Mouse (Mus musculus) c-Kit-negative CD71-positive TER-119-positive erythroid progenitor cells, embryonic 14.5 days (primary cell): ENCODE measurements around the gene R3hdm4.
"Not testable (repeated sequence)": the region's sequence is repeated elsewhere in the genome, so short reads cannot be mapped to it uniquely, and the experiment has no call there.

Source experiments
- DNase-seq: peaks from one replicate; pipeline ENCODE4 v3.0.0-alpha.2; 2013; ENCODE audit warnings: low read depth, low spot score

The R3hdm4 gene

DNA sequence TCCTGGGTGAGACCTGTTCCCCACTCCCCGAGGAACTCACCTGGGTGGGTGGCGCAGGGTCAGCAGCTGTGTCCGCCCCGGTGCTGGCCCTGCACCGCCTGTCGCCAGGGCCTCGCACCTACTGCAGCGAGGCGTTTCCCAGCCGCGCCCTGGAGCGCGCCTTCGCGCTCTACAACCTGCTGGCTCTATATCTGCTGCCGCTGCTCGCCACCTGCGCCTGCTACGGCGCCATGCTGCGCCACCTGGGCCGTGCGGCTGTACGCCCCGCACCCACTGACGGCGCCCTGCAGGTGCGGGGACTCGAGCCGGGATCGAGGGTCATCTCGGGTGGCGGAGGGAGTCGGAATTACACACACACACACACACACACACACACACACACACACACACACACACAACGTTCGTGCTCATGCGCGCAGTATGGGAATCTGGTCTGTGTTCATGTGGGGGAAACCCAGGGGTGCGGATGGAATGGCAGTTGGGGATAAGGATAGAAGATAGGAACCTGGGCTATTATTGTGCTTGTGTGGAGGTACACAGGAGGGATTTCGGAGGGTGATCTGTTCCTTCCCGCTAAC lies at the start of gene R3hdm4:
Gene R3hdm4 (minus strand): TSS at position 251 of the 578 bp plus-strand sequence.
- DNase-seq, result no peak

DNA sequence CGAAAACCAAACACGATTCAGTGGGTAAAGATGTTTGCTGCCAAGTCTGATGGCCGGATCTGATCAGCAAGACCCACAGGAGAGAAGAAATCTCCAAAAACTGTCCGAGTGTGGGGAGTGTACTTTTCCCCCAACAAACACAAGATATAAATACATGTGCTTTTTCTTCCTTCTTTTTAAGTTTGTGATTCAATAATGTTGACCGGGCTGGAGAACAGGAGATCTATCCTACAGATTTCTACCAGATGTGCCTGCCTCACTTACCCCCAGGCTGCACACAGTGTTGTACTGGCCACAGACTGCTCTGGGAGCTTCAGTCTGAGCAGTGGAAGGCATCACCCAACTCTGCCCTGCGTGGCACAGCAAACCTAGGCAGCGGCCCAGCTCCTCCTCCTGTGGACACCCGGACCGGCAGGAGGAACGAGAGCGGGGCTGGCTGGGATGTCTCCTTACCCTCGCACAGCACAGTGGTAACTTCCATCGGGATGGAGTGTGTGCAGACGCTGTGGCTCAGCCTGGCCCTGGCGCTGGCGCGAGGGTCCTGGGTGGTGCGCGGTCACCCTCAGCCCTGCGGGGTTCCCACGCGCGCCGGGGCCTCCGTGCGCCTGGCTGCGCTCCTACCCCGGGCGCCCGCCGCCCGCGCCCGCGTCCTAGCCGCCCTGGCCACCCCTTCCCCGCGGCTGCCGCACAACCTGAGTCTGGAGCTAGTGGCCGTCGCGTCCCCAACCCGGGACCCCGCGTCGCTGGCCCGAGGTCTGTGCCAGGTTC lies 49.6 kb upstream of the R3hdm4 start, which contains the start of gene Grin3b:
Gene Grin3b (plus strand): TSS at position 301 of the 768 bp plus-strand sequence.
- DNase-seq, result no peak

DNA sequence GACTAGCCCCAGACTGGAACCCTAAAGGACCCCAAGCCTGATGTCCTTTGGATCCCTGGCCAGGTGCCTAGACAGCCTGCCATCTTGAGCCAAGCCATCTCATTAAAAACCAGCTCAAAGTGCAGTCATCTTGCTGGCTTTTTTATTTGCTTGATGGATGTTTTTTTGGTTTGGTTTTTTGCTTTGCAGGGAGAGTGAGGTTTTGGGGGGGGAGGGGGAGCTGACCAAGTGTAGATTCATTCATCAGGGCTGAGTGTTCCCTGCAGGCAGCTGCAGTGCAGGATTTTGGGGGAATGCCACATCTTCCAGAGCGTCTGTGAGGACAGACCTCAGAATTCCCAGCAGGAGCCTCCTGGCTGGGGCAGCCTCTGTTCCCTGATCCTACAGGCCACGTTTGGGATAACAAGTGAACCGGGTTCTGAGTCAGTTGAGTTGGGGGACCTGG lies 48.1 kb upstream of the R3hdm4 start:
- no peak for DNase-seq

DNA sequence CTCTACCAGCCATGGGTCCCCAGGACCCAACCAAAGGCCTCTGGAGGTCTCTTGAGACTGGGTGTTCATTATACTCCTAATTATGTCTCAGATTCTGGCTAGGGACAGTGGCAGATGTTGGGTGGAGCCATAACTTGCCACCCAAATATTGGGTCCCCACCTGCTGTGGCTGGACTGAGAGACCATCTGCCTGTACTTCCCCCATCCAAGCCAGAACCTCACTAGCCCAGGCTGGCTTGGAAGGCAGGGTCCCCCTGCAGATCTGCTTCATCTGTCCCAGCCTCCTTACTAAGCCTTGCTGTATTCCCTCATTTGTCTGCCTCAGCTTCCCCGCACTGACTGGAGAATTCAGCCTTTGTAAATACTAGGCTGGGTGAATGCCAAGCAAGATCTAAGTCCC lies 47.2 kb upstream of the R3hdm4 start:
- no peak for DNase-seq

DNA sequence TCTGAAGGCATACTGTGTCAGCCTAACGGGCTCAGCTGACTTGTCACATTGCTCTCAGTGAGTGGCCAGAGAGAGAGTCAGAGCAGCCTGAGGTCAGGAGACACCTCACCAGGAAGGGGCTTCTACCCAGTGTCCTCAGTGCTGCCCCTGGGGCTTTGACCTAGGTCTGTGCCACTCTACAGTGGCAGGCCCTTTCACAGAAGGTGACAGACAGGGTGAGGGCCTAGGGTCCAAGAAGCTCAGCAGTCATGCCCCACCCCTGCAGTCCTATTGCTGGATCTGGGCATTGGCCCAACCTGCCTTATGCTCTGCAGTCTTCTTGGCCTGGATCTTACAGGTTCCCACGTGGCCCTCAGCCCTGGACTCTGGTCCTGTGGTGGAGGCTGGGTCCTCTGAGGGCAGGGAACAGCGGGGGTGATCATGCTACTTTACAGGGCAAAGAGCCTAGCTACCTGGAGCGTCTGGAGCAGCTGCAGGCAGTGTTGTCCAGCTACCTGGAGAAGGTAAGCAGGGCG lies 45.9 kb upstream of the R3hdm4 start:
- DNase-seq, result no peak

DNA sequence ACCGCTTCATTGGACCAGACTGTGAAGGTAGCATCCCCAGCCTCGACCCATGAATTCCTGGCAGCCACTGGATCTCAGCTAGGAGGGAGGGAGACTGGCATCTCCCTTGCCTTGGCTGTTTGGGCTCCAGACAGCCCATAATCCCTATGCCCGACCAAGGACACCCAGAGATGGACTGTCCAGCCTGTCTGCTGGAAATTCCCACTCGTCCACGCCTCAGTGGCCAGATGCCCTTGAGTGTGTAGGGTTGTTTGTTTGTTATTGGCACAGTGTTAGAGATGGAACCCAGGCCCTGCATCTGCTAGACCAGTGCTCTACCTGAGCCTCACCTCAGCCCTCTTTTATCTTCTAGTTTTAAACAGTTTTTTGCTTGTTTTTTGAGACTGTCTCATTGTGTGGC lies 44.3 kb upstream of the R3hdm4 start:
- DNase-seq, result no peak

DNA sequence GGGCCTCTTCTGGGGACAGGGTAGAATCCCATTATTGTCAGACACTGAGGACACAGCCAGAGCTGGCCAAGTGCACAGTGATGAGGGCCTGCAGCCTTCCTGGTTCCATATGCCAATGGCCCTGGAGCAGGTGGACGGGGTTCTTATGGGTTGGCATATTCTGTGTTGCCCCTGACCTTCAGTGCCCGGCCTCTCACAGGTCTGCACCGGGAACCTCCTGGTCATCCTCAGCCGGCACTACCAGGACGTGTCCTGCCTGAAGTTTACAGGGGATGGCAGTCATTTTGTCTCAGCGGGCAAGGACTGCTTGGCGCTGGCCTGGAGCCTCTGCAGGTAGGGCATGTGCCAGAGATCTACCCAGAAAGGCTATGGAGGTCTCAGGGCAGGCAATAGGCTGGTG lies 43.7 kb upstream of the R3hdm4 start:
- DNase-seq, result no peak

DNA sequence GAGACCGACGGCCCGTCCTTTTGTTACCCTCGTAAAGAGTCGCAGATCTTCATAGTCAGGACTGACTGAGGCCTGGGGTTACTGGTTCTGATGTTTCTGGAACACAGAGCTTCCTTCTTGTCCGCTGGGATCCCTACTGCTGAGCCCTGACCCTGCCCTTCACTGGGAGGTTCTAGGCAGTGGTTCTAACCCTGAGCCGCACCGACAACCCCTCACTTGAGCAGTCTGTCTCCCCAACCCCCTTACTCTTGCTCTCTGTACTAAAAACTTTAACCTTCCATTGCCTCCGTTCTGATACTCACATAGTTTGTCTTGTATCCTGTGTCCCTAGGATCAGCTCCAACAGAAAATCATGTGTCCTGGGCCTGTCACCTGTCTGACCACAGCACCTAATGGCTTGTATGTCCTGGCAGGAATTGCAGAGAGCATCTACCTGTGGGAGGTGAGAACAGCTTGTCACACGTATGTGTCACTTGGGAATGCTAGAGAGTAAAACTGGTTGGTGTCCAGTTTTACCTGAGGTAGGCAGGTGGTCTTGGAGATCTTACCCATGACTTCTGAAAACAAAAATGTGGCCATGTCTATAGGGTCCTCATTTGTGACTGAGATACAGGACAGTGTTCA lies 39.8 kb upstream of the R3hdm4 start:
- DNase-seq, result no peak

DNA sequence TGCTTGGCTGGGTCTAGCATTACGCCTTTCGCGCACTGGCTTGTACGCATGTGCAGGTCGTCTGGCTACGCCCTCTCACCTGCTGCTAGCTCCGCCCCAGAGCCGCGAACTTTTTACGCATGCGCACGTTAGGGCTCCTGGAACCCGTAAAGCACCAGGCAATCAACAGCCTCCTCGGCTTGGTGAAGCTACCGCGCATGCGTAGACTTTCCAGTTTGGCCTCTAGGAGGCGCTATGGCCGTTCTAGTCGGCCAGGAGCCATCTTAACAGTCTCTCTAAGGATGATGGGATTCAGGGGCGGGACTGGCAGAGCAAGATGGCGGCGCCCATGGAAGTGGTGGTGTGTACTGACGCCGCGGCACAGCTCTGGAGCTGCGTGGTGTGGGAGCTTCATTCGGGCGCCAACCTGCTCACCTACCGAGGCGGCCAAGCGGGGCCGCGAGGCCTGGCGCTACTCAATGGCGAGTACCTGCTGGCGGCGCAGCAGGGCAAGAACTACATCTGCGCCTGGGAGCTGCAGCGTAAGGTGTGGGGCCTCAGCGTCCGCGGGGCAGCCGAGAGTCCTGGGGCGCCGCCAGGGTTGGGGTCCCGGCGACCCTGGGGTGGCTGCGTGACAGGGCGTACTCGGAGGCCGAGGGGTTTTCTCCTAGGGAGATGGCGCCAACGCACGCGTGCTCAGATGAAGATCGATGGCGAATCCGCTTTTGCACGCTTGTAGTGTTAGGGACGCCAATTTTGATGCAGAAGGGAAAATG lies 39.0 kb upstream of the R3hdm4 start, which contains the start of gene Wdr18:
Gene Wdr18 (plus strand): TSS at position 306 of the 755 bp plus-strand sequence.
- peak; percentile 100 for DNase-seq

DNA sequence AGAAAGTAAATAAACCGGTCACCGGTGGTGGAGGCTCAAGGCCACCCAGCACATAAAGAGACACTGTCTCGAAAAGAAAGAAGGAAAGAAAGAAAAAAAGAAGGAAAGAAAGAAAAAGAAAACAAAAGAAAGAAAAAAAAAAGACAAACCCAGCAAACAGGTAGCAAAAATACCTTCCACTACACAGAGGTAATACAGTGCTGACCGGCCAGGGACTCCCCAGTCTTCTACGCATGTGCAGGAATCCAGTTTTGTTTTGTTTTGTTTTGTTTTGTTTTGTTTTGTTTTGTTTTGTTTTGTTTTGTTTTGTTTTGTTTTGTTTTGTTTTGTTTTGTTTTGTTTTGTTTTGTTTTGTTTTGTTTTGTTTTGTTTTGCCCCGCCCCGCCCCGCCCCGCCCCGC lies 38.4 kb upstream of the R3hdm4 start:
- not testable (repeated sequence) for DNase-seq

DNA sequence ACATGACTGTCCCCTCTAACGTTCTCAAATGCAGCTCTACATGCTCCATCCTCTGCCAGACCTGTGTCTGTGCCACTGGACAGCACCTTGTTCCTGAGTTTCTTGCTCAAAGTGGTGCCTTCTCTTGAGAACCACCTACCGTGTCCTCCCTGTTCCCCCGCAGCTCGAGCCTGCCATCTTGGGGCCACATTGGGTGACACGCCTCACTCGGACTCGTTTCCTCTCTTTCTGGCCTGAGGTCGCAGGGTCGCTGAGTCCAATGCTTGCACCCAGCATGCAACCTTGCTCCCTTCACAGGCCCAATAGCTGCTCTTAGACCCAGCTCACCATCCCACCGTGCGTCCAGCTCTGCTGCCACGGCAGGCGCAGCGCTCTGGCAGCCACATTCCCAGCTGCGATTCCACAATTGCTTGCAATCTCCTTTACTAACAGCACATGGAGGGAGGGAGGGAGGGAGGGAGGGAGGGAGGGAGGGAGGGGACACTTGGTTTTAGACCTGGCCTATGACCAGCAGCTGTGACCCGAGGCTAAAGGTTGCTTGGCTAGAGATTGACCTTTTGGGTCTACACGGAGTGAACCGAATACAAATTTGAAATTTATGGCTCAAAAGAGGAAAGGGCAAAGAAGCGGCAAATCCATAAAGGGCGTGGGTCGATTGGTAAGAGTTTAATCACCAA lies 37.3 kb upstream of the R3hdm4 start:
- no peak for DNase-seq

DNA sequence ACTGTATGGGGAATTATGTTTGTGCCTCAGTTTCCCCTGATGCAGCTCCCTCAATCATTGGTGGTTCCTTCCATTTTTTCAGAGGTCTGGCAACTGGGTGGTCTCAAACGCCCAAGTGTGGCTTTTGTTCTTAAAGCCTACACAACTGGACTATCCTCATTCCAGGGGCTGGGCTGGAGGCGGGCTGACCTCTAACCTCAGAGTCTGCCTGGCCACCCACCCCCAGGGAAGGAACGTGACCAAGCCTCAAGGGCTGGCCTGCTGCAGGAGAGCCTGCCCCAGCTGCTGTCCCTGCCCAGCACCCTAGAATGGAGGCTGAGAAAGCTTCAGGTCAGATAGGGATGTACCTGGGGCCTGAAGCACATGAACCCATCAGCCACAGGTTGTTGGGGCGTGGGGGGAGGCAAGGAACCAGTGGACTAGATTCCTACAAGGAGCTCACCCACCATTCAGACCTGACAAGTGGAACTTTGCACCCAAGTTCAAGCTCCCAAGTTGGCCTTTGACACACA lies 35.7 kb upstream of the R3hdm4 start:
- DNase-seq, result no peak

DNA sequence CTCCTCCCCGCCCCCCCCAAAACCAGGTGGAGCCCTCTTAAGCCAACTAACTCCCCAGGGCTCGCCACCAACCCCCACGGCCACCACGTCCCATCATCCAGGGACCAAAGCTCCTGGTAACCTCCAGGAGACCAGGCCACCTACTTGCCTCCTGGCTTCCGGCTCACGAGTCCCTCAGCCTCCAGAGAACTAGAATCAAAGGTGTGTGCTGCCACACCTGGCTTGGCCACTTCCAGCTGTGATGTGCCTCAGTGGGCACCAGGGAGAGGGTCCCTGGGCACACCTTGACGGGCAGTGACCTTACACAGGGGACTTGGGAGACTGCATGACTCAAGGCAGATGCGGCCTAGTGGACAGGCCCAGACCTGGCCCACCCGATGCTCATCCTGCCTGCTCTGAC lies 34.7 kb upstream of the R3hdm4 start:
- no peak for DNase-seq

DNA sequence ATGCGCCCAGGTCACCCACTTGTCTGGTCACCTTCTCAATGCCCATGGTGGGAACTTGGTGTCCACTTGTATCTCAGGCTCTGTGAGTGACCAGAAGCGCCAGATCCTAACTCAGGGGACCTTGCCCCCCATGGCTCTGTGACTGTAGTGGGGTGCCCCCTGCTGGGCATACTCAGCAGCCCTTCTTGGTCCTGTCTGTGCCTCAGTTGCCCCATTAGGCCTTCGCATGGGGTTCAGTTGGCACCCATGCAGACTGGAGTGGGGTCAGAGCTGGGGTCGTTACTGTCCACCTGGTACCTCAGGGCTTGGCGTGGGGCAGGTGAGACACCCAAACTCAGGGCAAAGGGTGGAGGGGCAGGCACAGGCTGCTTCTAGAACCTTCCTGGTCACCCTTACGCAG lies 32.9 kb upstream of the R3hdm4 start:
- DNase-seq, result no peak

DNA sequence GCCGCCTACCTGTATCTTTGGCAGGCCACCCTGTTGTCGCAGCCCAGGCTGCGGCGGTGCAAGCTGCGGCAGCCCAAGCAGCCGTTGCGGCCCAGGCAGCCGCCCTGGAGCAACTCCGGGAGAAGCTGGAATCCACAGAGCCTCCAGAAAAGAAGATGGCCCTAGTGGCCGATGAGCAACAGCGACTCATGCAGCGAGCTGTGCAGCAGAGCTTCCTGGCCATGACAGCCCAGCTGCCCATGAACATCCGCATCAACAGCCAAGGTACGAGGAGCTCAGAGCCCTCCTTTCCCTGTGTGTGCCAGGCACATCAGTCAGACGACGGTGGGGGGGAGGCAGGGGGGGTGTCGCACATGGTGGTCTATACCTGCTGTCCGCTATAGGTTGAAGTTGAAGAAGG lies 29.7 kb upstream of the R3hdm4 start:
- no peak for DNase-seq

DNA sequence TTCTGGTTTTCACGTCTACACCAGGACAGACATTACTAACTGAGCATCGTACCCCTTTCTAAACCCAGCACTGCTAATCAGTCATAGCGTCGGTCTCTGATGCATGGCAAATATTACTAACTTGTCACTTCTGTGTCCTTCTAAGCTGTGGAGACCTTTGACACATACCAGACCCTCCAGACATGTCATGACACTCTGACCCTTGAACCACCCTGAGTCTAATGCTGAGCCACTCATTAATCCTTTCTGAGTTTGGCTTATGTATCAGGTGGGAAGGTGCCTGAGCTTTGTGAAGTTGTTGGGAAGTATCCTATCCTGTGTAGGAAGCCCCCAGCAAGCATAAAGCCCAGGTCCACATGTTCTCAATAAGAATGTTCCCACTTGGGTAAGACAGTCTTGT lies 28.9 kb upstream of the R3hdm4 start:
- no peak for DNase-seq

DNA sequence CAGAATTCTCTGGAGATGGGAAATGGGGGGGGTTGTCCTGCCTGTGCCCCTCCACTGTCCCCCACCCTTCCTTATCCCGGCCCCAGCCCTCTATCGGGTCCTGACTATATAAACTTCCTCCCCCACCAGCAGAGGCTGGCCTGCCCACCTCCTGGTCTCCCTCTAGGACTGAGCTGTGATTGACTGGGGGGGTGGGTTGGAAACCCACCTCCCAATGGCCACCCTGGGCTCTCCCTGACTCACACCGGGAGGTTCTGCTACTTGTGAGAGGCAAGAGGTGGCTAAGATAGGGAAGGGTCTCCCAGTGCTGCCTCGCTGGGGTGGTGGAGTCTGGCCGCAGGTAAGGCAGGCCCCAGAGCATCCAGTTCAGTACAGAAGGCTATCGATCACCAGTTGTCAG lies 26.5 kb upstream of the R3hdm4 start:
- no peak for DNase-seq

DNA sequence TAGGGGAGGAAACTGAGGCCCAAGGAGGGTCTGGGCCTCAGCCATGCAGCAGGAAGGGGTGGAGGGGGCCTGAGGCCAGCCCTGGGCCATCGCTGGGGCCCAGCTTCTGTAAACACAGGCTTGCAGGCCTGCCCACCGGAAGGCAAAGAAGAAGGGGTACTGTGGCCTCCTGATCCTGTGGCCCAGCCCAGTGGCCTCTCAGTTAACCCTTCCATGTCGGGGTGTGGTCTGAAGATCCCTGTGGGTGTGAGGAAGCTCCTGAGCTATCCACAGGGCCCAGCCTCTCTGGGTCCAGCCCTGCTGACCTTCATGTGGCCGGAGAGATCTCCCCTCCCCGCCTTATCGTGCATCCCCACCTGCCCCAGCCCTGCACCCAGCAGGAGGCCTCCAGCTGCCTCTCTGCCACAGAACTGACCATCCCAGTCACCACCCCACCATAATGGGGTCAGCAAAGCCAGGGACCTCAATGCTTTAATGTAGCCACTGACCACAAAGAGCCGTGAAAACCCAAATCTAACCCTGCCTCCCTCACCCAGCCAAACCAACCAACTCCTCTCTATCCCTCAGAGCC lies 25.8 kb upstream of the R3hdm4 start:
- DNase-seq, result no peak

DNA sequence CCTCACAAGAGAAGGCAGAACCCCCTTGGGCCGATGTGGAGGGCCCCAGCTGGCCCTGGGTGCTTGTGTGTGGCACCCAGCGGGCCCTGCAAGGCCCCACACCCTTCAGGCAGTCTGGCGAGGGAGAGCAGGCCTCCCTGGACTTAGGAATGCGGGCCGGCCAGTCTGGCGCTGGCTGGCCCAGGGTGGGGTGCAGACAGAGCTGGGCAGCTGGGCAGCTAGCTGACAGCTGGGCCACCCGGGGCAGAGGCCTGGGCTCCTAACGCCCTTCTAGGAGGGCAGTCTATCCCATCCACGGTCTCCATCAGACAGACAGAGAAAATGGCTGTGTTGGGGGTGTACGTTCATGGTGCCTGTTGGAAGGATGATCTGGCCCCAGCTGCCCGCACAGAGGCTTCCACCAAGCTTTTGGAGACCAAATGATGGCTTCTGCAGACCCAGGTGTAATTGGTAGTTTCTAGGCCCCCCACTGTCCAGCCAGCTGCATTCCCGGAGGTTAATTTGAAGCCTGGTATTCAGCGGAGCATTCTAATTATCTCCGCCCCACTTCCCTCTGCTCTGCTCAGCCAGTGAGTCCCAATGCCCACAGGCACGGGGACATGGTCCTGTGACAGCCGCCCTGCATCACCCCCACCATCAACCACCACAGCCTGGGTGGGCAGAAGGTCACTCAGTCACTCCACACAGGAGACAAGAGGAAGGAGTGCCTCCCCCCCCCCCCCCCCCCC lies 24.7 kb upstream of the R3hdm4 start:
- no peak for DNase-seq

DNA sequence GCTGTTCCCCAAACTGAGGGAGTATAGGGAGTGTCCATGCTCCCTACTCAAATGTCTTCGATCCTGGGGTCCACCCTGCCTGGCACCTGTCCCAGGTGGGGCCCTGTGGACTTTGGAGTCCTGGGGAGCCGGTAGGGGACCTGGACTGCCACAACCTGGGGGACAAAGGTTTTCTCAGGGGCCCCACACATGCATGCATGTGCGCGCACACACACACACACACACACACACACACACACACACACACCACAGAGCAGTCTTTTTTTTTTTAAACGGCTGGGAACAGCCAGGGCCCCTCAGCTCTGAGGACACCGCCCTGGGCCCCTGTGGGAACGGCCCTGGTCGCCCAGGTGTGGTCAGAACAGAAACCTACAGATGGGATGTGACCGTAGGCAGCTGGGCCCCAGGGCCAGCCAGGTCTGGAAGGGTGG lies 22.5 kb upstream of the R3hdm4 start:
- no peak for DNase-seq
